Mouse (Mus musculus) layer of hippocampus, adult 9-11 months (tissue): ENCODE results near the gene Pdxk.
A peak's percentile ranks its signal among the peaks of the same experiment; 100 is the strongest.
"Not testable (repeated sequence)": the region's sequence is repeated elsewhere in the genome, so short reads cannot be mapped to it uniquely, and the experiment has no call there.

ENCODE experiments used
- DNase-seq: peaks from one replicate; pipeline ENCODE4 v3.0.0; 2022

The Pdxk gene

DNA sequence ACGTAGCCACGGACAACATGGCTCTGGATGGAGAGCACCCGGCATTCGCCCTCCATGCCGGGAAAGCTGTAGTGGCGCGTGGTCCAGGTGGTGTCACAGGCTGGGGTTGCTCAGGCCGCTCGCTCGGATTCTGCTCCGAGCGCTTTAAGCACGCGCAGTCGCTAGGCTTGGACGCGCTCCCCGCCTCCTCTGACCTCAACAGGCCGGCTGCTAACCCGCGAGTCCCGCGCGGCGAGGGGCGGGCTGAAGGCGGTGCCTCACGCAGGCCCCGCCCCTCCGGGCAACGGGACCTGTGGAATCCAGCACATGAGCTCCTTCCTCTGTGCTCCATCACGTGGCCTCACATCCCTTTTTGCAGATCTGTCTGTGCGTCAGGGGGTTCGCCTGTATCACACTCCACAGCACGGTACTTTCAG, at the start of gene Pdxk:
Gene Pdxk (minus strand): TSS at position 184 of the 416 bp plus-strand sequence.
- peak; percentile 99 for DNase-seq

DNA sequence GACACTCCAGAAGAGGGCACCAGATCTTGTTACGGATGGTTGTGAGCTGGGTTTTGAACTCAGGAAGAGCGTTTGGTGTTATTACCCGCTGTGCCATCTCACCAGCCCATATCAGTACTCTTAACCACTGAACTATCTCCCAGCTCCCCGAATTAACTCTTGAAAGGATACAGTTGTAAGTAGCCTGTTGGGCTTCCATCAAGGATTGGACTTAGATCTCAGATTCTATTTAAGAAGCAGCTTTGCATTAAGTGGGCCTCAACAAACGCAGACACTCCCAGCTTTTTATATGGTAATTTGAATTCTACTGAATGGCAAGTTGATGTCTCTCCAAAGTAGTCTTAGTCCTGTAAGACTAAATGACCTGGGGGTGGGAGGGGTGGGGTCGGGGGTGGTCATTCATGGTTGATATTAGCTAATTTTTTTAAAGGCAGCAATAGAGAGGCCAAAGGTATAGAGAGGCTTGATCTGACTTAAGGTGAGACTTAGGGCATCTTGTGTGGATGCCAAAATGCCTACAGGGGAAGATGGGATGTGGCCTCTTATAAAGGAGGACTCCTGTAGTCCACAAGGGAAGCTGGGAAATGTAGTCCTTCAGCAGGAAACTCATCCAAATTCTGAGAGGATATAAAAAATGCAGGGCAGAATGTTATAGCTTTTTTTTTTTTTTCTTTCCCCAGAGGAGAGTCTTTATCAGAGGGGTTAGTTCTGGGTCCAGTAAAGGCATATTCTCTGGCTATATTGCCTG, 38.4 kb upstream of the Pdxk start:
- no peak for DNase-seq

DNA sequence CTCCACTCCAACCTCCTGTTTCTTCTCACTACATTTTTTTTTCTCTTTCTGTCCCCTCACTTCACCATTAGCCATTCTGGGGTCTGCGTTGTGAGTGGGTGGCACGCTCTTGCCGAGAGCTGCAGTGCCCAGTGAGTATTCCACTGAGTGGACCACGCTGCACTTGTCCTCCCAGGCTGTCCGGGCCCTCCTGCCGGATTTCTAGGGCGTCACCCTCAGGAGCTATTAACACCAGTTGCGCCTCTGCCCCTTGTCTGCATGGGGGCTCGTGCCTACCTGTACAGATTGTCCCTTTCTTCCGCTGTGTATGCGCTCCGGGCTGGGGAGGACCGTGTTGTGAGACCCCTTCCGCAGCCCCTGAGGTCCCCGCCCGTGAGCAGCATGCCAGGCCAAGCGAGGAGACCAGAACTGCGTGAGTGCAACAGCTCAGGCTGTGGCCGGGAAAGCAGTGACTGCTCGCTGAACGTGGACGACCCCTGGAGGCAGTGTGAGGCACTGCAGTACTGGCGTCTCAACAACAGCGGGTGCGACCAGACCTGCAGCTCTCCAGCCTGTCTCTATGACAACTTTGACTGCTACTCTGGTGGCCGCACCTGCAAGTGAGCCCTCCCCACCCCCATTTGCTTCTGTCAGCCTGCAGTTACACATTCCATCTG, 22.8 kb upstream of the Pdxk start:
- peak; percentile 71 for DNase-seq

DNA sequence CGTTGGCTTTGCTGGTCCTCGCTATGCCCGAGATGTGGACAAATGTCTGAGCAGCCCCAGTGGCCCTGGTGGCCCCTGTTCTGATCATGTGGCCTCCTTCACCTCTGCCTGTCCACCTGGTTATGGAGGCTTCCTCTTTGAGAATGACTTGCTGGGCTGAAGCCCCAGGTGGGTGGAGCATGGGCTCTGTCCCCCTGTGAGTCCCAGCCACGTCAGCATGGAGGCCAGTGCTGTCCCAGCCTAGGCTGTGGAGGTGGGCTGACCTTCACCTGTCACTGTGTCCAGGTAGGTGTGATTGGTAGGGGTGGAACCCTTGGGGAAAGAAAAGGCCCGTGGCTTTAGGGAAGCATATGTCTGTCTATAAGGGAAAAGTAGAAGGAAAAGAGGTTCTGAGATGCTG, 22.1 kb upstream of the Pdxk start:
- DNase-seq: no peak

DNA sequence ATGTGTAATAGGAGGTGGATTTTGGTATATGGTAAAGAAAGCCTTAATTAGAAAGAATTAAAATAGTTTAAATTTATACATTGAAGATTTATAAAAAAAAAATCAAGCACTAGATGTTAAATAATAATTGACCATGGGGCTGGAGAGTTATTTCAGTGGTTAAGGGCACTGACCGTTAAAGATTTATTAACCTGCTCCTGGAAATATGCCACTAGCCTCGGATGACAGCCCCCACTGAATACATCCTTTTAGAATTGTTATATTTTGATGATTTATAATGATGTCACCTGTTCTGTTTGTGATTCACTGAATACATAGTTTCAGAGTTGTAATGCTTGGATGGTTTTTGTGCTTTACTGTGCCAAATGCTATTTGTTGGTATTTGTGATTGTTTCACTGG, 20.6 kb upstream of the Pdxk start:
- not testable (repeated sequence) for DNase-seq

DNA sequence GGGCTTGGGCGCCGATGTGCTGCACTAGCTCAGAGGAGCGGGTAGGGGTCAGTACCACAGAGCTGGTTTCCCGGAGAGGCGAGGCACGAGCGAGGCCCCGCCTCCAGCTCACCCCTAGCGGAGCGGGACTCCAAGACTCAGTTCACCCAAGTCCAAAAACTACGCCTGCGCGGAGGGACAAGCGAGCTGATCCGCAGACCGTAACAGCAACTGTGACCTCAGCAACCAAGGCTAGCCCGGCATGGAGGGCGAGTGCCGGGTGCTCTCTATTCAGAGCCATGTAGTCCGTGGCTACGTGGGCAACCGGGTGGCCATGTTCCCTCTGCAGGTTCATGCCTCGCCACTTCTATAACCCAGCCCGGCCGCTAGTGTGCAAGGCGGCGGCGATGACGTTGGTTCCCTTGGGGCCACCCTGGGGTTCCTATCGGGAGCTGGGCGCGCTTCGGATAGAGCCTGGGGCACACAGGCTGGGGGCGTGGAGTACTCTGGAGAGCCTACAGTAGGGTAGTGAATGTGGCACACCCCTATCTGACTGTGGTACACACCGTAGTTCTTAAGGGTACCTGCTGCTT, 17.2 kb upstream of the Pdxk start:
- no peak for DNase-seq

DNA sequence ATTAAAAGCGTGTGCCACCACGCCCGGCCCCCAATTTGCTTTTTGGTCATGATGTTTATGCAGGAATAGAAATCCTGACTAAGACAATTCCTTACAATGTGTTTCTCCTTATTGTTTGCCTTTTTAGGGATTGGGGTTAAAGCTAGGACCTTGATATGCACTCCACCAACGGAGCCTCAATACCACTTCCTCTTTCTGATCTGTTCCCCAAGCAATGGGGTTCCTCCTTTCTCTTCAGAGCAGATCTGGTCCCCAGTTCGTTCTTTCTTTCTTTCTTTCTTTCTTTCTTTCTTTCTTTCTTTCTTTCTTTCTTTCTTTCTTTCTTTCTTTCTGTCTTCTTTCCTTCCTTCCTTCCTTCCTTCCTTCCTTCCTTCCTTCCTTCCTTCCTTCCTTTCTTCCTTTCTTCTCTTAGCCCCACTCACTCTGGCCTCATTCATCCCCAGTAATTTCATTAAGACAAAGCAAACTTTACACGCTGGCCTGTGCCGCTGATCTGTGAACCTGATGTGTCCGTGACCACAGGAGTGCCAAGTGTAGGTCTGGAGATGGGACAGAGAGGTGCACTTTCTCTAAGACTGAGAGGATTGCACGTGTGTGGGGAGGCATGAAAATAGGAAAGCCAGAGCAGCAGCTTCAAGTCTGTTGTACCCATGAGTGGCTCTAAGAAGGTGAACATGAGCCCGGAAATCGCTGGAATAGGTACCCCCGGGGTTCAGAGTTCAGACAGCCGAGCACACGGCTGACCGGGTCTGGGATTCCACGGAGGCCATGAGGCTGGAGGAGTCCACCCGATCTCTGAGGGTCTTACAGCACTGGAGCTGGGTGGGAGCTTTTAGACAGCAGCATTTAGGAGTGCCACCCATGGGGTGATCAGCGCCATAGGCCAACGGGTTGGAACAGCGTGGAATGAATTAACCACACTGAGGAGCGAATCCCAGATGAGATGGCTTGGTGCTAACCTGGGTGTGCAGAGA, 16.5 kb upstream of the Pdxk start:
- DNase-seq: no peak

DNA sequence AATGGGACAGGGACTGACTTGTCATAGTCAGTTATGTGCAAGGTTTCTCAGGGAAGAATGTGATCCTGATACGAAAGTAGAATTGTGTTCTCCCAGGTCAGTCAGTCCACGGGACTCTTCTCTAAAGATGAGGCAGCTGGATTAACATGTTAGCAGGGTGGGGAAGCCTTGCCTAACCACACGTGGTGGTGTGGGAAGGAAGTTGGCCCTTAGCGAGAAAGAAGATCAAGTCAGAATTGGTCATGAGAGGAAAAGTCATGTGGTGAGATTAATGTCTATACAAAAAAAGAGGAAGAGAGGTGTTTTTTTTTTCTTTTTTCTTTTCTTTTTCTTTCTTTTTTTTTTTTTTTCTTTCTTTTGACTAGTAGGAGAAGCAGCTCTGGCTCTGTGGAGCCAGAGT, 12.0 kb upstream of the Pdxk start:
- DNase-seq: no peak

DNA sequence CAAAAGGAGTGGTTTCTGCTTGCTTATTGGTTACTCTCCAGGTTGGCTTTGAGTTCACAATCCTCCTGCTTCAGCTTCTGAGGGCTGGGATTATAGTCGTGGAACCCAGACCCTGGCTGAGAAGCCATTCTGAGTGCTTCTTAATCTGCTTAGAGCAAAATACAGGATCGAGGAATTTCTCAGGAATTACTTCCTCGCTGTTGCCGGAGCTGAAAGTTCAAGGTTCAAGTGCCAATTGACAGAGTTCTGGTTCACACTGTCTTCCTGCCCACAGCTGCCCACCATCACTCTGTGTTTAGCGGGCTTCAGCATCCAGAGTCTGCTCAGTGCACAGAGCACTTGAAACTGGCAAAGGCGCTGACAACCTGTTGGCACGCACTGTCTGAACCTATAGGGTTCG, 10.0 kb upstream of the Pdxk start:
- DNase-seq: no peak

DNA sequence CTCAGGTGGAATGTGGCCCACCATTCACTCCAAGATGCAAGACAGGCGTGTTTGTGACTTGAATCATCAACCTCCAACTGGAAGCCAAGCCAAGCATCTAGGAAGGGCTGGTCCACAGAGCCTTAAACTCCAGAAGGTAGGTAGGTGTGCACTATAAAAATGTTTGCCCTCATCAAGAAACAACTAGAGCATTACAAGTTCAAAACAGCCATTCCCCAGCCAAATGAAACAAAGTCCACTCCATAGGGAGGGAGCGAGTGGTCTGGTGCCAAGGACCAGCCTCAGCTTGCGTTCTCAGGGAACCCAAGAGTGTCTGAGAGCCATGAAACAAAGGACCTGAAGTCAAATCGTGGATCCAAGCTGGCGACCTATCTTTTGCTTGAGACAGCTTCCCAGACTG, 8.7 kb upstream of the Pdxk start:
- no peak for DNase-seq

DNA sequence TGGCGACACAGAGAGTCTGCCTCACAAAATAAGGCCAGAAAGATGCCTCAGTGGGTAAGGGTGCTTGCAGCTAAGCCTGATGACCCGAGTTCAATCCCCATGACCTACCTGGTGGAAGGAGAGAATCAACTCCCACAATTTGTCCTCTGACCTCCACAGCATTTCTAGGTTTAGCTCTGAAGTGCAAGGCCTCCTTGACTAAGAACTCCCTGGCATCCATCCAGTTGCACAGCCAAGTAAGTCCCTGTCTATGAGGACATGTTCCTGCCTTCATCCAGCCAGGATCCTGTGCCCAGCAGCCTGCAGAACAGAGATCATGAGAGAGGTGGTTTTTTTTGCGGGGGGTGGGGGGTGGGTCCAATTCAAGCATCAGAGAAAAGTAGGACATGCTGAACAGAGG, 7.3 kb upstream of the Pdxk start:
- DNase-seq: no peak

DNA sequence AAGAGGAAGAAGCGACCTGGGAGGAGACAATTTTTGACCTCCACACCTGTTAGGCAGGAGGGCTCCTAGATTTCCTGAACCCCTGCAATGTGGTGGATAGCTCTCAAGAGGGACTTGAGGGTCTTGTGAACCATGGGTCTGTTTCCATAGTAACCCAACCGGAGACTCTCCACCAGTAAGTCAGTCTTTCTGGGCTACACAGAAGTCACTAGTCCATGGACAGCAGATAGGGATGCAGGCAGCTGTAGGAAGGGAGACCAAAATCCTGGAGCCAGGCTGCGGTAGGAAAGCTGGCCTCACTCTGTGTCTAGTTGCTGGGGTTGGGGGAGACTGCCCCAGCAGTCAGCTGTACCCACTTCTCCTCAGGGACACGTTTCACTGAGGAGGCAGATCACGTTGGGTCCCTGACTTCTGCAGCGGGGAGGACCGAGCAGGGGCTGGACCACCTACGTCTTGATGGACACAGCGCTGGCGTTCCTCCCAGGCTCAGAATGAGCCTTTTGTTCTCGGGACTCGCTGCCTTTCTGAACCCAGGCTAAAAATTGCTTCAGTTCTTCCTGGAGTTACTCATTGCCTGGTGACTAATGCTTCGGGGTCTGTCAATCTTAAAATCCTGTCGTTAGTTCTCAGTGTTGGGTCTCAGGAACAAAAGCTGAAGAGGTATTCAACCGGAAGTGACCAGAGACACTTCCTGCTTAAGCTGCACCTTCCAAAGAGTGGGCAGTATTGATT, 6.0 kb upstream of the Pdxk start:
- DNase-seq: no peak

DNA sequence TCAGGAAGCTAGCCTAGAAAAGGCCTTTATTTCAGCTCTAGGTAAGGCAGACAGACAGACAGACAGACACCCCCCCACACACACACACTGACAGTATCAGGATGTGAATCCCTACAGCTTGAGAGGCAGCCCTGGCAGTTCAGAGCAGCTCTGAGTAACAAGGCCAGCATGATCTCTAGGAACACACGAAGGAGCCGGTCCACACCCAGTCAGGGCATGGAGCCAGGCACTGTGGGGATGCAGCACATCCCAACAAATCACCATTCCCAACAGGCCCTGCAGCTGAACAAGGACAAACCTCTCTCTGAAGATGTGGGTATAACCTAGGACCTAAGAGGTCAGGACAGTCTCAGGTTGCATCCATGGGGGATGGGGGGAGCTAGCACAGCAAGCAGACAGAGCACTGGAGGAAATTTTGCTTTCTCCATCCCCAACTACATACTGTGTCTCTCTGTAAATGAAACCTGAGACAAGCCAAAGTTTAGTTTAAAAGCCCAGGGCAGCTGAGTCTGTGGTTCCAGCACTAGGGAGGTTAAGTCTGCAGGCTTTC, 3.1 kb upstream of the Pdxk start:
- DNase-seq: no peak

DNA sequence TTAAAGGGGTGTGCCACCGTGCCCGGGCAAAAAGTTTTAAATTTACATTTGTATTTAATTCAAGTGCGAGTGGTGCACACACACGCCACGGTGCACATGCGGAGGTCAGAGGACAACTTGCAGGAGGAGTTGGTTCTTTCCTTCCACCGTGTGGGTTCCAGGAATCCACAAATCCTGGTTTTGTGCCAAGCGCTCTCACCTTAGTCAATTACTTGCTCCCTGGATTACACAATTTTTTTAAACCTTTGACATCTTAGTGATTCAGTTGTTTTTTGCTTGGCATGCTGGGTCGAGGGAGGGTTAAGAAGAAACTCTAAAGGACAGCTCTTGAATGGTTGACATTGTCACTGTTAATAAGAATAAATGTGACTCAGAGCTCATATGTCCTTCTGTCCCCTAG, 1.9 kb upstream of the Pdxk start:
- DNase-seq: no peak

DNA sequence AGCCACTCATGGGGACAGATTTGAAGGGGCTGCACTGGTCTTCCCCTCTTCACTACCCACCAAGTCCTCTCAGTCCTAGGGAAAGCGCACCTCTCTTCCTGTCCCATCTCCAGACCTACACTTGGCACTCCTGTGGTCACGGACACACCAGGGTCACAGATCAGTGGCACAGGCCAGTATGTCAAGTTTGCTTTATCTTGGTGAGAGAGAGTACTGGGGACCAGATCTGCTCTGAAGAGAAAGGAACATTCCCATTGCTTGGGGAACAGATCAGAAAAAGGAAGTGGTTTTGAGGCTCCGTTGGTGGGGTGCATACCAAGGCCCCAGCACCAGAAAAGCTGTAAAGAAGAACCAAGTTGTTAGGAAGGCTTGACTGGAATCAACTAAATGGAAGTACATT, 697 bp upstream of the Pdxk start:
- DNase-seq: no peak

DNA sequence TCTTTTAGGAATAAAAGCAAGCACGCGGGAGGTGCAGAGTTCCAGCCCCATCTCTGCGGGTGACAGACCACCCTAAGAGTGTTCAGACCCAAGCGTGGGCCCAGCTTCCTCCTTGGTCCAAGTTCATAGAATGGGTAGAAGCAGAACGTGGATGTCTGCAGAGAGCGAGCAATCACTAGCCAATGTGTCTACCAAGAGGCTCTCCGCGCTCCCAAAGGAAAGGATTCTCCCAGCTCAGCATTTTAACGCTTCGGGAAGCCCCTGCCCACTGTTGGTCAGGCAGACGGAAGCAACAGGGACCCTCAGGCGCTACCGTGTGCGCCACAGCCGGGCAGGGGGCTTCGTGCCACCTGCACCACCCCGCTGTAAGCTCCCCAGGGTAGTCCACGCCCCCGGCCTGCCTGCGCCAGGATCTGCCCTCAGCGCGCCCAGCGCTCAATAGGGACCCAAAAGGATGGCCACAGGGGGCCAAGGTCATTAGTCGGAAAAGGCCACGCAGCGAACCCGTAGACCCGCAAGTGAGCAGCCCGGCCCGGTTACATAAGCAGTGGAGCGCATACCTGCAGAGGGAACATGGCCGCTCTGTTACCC, 479 bp downstream of the Pdxk start:
- no peak for DNase-seq

DNA sequence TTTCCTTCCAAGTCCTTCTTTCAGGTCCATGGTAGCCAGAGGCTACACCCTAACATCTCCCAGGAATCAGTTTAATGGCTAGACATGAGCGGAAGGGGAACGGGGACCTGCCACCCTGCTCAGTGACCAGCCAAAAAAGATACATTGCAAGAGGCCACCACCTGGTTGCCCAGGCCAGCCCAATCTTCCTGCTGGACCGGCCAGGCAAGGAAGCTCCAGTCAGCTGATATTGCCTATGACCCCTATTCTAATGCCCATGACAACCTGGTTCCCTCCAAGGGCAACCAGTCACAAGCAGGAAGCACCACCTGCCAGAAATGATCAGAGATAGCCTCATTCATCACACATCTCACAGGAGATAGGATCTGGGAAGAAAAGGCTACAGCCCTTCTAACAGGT, 1.0 kb downstream of the Pdxk start:
- no peak for DNase-seq

DNA sequence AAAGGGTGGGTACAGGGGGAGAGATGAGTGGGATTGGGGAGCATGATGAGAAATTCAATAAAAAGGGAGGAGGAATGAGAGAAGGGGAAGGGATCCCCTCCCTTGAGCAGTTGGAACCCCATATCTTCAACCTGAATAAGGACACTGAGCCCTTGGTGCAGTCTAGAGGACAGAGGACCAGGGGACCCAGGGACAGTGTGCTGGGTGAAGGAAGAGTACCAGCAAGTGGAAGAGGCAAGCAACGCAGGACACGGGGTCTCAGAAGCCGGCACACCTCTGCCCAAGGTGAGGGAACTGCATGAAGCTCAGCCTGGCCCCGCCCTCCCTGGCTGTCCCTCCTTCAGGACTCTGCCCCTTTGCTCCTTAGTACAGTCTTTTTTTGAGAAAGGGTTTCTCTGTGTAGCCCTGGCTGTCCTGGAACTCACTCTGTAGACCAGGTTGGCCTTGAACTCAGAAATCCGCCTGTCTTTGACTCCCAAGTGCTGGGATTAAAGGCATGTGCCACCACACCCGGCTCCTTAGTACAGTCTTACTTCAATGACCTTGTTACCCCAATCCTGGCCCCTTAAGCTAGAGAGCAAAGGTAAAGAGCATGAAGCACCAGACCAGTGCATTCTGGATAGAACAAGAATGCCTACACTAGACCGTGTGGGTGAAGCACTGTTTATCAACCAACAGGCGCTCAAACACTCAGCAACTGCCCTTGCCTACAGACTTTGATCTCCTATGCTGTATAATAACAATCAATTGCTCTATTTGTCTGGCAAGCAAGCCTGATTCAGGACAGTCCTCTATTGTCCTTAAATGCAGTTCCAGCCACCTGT, 1.6 kb downstream of the Pdxk start:
- no peak for DNase-seq

DNA sequence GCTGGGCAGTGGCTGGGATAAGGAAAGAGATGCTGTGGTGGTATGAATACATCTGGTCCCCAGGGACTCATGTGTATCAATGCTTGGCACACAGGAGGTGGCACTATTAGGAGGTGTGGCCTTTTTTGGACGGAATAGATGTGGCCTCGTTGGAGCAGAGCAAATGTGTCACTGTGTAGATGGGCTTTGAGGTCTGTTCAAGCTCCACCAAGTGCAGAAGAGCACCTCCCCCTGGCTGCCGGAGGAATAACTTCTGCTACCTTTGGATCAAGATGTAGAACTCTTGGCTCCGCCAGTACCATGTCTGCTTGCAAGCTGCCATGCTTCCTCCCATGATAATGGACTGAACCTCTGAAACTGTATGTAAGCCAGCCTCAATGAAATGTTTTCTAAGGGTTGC, 3.0 kb downstream of the Pdxk start:
- no peak for DNase-seq

DNA sequence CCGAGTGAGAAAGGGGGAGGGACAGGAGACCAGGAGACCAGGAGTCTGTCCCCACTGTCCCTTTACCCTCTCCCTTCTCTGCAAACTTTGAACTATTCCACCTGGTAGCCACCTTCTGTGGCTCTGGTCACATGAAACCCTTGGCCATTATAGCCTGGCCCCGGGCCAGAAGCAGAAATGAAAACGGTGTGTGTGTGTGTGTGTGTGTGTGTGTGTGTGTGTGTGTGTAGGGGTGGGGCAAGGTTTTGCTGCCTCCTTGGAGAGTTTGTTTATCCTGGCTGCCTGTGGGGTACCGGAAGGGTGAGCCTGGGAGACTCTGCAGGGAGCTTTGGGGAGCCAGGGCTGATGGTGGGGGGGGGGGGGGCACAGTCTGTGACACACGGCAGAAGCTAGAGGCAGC, 4.3 kb downstream of the Pdxk start:
- no peak for DNase-seq
